Mouse (Mus musculus) small intestine, adult 2 months (tissue): Measurements from ENCODE around the gene Gtf2f2.

Experiments used
- CTCF ChIP-seq: fragments of 200-500 bp; IDR thresholded peaks from 2 replicates; pipeline ENCODE4 v1.5.1; 2012; ENCODE audit warnings: low read depth, mild to moderate bottlenecking, control low read depth, inconsistent platforms, low read length, moderate library complexity, mixed read lengths; ENCODE audit not compliant: insufficient replicate concordance, insufficient read length; ENCODE audit errors: extremely low read depth
- POLR2A ChIP-seq: fragments of 200-500 bp; IDR thresholded peaks from 2 replicates; pipeline ENCODE4 v1.6.1; 2012; ENCODE audit warnings: low read depth, mild to moderate bottlenecking, control low read depth, inconsistent platforms, low read length, moderate library complexity

- TF ChIP-seq CTCF (no peak), POLR2A (no peak)
Observed at GRCm38 (mm10) chr14:76043251-76044163, 32.8 kb upstream of the Gtf2f2 start.
